In genomic region chr11:107124327-107124731, GRCm38 (mm10) we compare ENCODE assay signal across 8 mouse cellular contexts. TPM values are rescaled to one million over a fixed set of nuclear protein-coding genes. Genes with fewer than 3 reads are reported as not detected.
DNase-seq lines count a peak whose midpoint lies in the region; ATAC-seq and TF ChIP-seq lines count a peak whose summit lies in the region.

No protein-coding gene starts in this region.

- H3K36me3 ChIP-seq in thymus, adult 2 months (ENCODE audit: control insufficient read depth, insufficient read depth, low read length), result no peaks in the 10 kb centered on the region
- no peaks in the 10 kb centered on the region for H3K36me3 ChIP-seq in liver, embryonic 14.5 days (replicated peaks; ENCODE audit: control insufficient read depth, insufficient read depth, low read depth)
- H3K36me3 ChIP-seq in neural tube, embryonic 12.5 days, result no peaks in the 10 kb centered on the region

- WGBS in thymus, adult 2 months, result 7% methylated on average over 7 of the region's 7 CpGs
- 1% methylated on average over 7 of the region's 7 CpGs for WGBS in bone marrow, adult 2 months
- 5% methylated on average over 7 of the region's 7 CpGs for WGBS in liver, embryonic 14.5 days (ENCODE audit: insufficient replicate concordance)
- WGBS in neural tube, embryonic 12.5 days, result 46% methylated on average over 7 of the region's 7 CpGs

- peak overlapping the region; percentile 29; the same call in 1 of the 2 replicates for H3K4me2 ChIP-seq in liver, embryonic 14.5 days (ENCODE audit: low read depth)
- H3K4me2 ChIP-seq in neural tube, embryonic 12.5 days (replicated peaks), result peak overlapping the region; percentile 12; the same call in 1 of the 2 replicates

- DNase-seq in thymus, postnatal 4 days, result peak; percentile 30
- DNase-seq in thymus, adult 2 months, result no peak
- DNase-seq in gastrocnemius, postnatal 14 days, result peak; percentile 43
- peak; percentile 81 for DNase-seq in induced T-regulatory cell, adult 2 months (ENCODE audit: low read depth)
- no peak for DNase-seq in liver, embryonic 14.5 days (ENCODE audit: low read depth in 3 of 3, low spot score in 3 of 3)
- no peak for DNase-seq in layer of hippocampus, postnatal 14 days (ENCODE audit: low spot score in 2 of 2)

- no peak overlapping the region for H3K4me3 ChIP-seq in thymus, adult 2 months (ENCODE audit: control insufficient read depth, insufficient read depth, low read length)
- H3K4me3 ChIP-seq in bone marrow, adult 2 months (replicated peaks; ENCODE audit: control insufficient read depth, low read depth, low read length), result no peak overlapping the region
- no peak overlapping the region for H3K4me3 ChIP-seq in liver, embryonic 14.5 days (ENCODE audit: insufficient read depth in 1 of 2, low read depth in 2 of 2, low read length in 2 of 2)
- no peak overlapping the region for H3K4me3 ChIP-seq in neural tube, embryonic 12.5 days

- TF ChIP-seq POLR2A in thymus, adult 2 months (IDR thresholded peaks at IDR 0.05; ENCODE audit: control insufficient read depth, extremely low read depth, insufficient read depth, low read length, poor library complexity), result no peak
- TF ChIP-seq POLR2A in bone marrow, adult 2 months (IDR thresholded peaks at IDR 0.05; ENCODE audit: borderline replicate concordance, control insufficient read depth, low read depth, low read length), result 0 out of 2 replicates have a peak, but pooled peaks have one; percentile 20

- no peak for TF ChIP-seq EP300 in liver, embryonic 14.5 days (IDR thresholded peaks at IDR 0.05; ENCODE audit: low read depth)

- H3K27ac ChIP-seq in thymus, adult 2 months (ENCODE audit: control insufficient read depth, insufficient read depth, low read length), result no peak overlapping the region
- no peak overlapping the region for H3K27ac ChIP-seq in bone marrow, adult 2 months (ENCODE audit: control insufficient read depth, insufficient read depth, low read depth, low read length, poor library complexity)
- H3K27ac ChIP-seq in liver, embryonic 14.5 days, result no peak overlapping the region
- no peak overlapping the region for H3K27ac ChIP-seq in neural tube, embryonic 12.5 days

- no peaks in the 10 kb centered on the region for H3K27me3 ChIP-seq in thymus, adult 2 months (ENCODE audit: control insufficient read depth, insufficient read depth, low read length)
- no peaks in the 10 kb centered on the region for H3K27me3 ChIP-seq in liver, embryonic 14.5 days (ENCODE audit: control insufficient read depth, insufficient read depth, low read length)
- no peaks in the 10 kb centered on the region for H3K27me3 ChIP-seq in neural tube, embryonic 12.5 days (replicated peaks)

- H3K9ac ChIP-seq in liver, embryonic 14.5 days (replicated peaks), result no peak overlapping the region
- H3K9ac ChIP-seq in neural tube, embryonic 12.5 days, result no peak overlapping the region

- ATAC-seq in liver, embryonic 14.5 days (ENCODE audit: insufficient read depth), result peak; percentile 34; the same call in 1 of the 2 replicates
- ATAC-seq in neural tube, embryonic 12.5 days (ENCODE audit: low FRiP score, low read depth), result no peak

- intact Hi-C loops in gastrocnemius, postnatal 14 days (cut with DNase I; ENCODE audit: low total_unique reads), result no loop called here

- peaks cover 20% of the 10 kb centered on the region for H3K4me1 ChIP-seq in thymus, adult 2 months (replicated peaks; ENCODE audit: control insufficient read depth, insufficient read depth, low read length)
- peaks cover 2% of the 10 kb centered on the region for H3K4me1 ChIP-seq in bone marrow, adult 2 months (ENCODE audit: control insufficient read depth, insufficient read depth, low read length)
- peaks cover 8 to 14% of the 10 kb centered on the region in 2 experiments; a peak in 3 of 4 replicates for H3K4me1 ChIP-seq in liver, embryonic 14.5 days (replicated peaks; ENCODE audit: control insufficient read depth in 2 of 2, insufficient read depth in 2 of 2, low read length in 1 of 2)
- peaks cover 18% of the 10 kb centered on the region for H3K4me1 ChIP-seq in neural tube, embryonic 12.5 days

- H3K9me3 ChIP-seq in liver, embryonic 14.5 days (ENCODE audit: control insufficient read depth, low read length), result no peaks in the 10 kb centered on the region
- H3K9me3 ChIP-seq in neural tube, embryonic 12.5 days, result no peaks in the 10 kb centered on the region

- TF ChIP-seq CTCF in thymus, adult 2 months (IDR thresholded peaks at IDR 0.05; ENCODE audit: borderline replicate concordance, control insufficient read depth, extremely low read depth, insufficient read depth, low read length, poor library complexity), result no peak
- no peak for TF ChIP-seq CTCF in bone marrow, adult 2 months (IDR thresholded peaks at IDR 0.05; ENCODE audit: control insufficient read depth, insufficient read depth, low read length)
- no peak for TF ChIP-seq CTCF in liver, embryonic 14.5 days (IDR thresholded peaks at IDR 0.05; ENCODE audit: low read depth)

RNA-seq across cellular contexts. Expression of gene Bptf, which starts 7.6 kb away (rescaled TPM):
- 58.4 and 66.1 TPM in 2 replicates for polyA plus RNA-seq in thymus, adult 2 months (2012; rRNA removed)
- polyA plus RNA-seq in bone marrow, adult 2 months (2011; ENCODE audit: insufficient read depth, insufficient read length, low replicate concordance, missing spikeins), result 37.4 and 43.4 TPM in 2 replicates
- 10 to 100 TPM; 20.5 to 22.6 TPM for total RNA-seq in gastrocnemius, postnatal 14 days (2021)
- polyA plus RNA-seq in liver, embryonic 14.5 days (2012; rRNA removed), result 7.1 and 10.3 TPM in 2 replicates
- 7.5 and 7.9 TPM in 2 replicates for polyA plus RNA-seq in liver, embryonic 14.5 days (2014; fragmentation: Nextera tagmentation; extraction: Ambion mirVana)
- 35.6 and 42.0 TPM in 2 replicates for polyA plus RNA-seq in neural tube, embryonic 12.5 days (2016; fragmentation: Nextera tagmentation; extraction: Ambion mirVana)
- total RNA-seq in layer of hippocampus, postnatal 14 days (2021), result 10 to 100 TPM; 62.7 to 68.0 TPM

Comparison
In these comparisons a context has a peak if more than half of its experiments do, and no peak if none do; other contexts are left out.
1. DNase-seq: peak in thymus, postnatal 4 days (single experiment), gastrocnemius, postnatal 14 days (single experiment) and induced T-regulatory cell, adult 2 months (single experiment); none in thymus, adult 2 months (single experiment), liver, embryonic 14.5 days (0 of 3) and layer of hippocampus, postnatal 14 days (0 of 2).